Mouse (Mus musculus): ENCODE data around the gene Zmym6. TPM values are rescaled to one million over a fixed set of nuclear protein-coding genes. Genes with fewer than 3 reads are reported as not detected.
"Not testable (repeated sequence)": the region's sequence is repeated elsewhere in the genome, so short reads cannot be mapped to it uniquely, and the experiment has no call there.

Gene Zmym6
- polyA plus RNA-seq, 1 experiment from 2014 or later, result 28.7 TPM

DNA sequence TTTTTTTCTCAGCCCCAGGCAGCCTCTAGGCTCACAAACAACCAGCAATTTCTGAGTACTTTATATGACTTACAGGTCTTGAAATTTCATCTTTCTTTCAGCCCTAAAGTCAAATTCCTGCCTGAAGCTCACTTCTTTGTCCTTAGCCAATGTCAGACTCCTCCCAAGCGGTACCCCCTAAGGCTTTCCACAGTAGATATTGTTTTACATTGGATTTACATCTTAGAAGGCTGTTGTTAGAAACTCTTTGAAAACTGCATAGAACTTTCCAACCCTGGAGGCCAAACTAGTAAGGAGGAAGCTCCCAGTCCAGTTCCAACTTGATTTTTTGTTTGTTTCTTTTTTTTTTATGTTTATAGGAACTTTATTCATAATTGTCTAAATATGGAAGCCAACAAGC lies 13.1 kb upstream of the Zmym6 start:
- Histone ChIP-seq H3K4me3 (replicated peaks) (no peak overlapping the region), H3K36me3 (peaks cover 5% of the 10 kb centered on the region; the same call in 1 of the 2 replicates), H3K9me3 (peaks cover 5% of the 10 kb centered on the region; the same call in 1 of the 2 replicates), H3K9ac (replicated peaks) (no peak overlapping the region), H3K4me2 (no peak overlapping the region), H3K27ac (no peak overlapping the region), H3K4me1 (replicated peaks) (0 out of 2 replicates have a peak, but pooled peaks cover 7% of the 10 kb centered on the region), H3K27me3 (no peaks in the 10 kb centered on the region)
- no peak for ATAC-seq (ENCODE audit: insufficient number of reproducible peaks, insufficient read depth, low FRiP score, low TSS enrichment, low read depth)
- WGBS, result 48% methylated on average over 1 of the region's 1 CpGs

DNA sequence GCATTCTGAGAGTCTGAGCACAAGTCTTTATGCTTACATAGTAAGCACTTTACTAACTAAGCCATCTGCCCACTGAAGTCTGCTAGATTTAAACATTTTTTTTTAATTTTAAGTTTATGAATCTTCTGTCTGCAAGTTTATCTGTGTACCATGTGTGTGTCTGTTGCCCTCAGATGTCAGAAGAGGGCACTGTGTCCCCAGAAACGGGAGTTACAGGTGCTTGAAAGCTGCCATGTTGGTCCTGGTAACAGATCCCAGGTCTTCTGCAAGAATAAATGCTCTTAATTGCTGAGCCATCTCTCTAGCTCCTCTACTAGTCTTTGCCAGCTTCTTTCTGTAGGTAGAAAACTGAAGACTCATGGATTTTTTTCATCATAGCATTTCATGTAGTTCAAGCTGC lies 2.3 kb upstream of the Zmym6 start:
- no peak for ATAC-seq (ENCODE audit: insufficient number of reproducible peaks, insufficient read depth, low FRiP score, low TSS enrichment, low read depth)
- Histone ChIP-seq H3K4me1 (replicated peaks) (0 out of 2 replicates have a peak, but pooled peaks cover 4% of the 10 kb centered on the region), H3K9me3 (0 out of 2 replicates have a peak, but pooled peaks cover 4% of the 10 kb centered on the region), H3K4me3 (replicated peaks) (no peak overlapping the region), H3K4me2 (no peak overlapping the region), H3K27me3 (no peaks in the 10 kb centered on the region), H3K9ac (replicated peaks) (no peak overlapping the region), H3K27ac (no peak overlapping the region), H3K36me3 (no peaks in the 10 kb centered on the region)
- WGBS, result 71% methylated on average over 1 of the region's 1 CpGs

DNA sequence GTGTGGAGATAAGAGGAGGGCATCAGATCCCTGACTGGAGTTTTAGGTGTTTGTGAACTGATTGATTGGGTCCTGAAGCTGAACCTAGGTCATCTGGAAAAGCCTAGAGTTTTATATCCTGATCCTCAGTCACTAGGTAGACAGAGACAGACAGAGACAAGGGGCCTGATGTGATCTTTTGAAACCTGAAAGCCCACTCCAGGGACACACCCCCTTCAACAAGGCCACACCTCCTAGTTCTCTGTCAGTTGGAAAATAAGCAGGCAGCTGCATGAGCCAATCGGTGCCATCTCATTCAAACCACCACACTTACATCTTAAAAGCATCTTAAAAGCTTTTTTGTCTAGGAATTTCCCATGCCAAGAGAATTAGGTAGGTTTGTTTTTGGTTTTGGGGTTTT lies 3.6 kb downstream of the Zmym6 start:
- H3K36me3 ChIP-seq, result peaks cover 7% of the 10 kb centered on the region; the same call in 1 of the 2 replicates
- no peak overlapping the region for H3K27ac ChIP-seq
- H3K4me1 ChIP-seq (replicated peaks), result 0 out of 2 replicates have a peak, but pooled peaks cover 4% of the 10 kb centered on the region
- no peak overlapping the region for H3K4me3 ChIP-seq (replicated peaks)
- 38% methylated on average over 1 of the region's 1 CpGs for WGBS
- no peak overlapping the region for H3K4me2 ChIP-seq
- no peaks in the 10 kb centered on the region for H3K9me3 ChIP-seq
- H3K27me3 ChIP-seq, result no peaks in the 10 kb centered on the region
- no peak for ATAC-seq (ENCODE audit: insufficient number of reproducible peaks, insufficient read depth, low FRiP score, low TSS enrichment, low read depth)
- no peak overlapping the region for H3K9ac ChIP-seq (replicated peaks)

DNA sequence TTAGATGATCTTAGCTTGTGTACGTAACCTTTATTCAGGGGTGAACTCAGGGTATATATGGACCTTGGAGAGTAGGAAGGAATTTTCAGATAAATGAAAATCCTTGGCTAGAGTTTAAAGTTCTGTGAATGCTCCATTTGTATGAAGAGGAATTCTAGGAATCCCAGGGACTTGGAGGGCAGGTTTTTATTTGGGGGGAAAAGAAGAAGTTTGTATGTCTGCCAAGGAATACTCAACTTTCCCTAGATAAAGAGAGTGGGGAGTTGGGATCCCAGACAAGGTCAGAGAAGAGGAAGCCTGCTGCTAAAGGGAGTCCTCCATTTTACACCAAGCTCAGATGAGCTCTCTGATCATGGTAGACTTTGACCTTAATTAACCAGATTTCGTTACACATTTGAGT lies 5.9 kb downstream of the Zmym6 start:
- no peaks in the 10 kb centered on the region for H3K9me3 ChIP-seq
- H3K9ac ChIP-seq (replicated peaks), result no peak overlapping the region
- no peaks in the 10 kb centered on the region for H3K27me3 ChIP-seq
- WGBS, result 86% methylated on average over 2 of the region's 2 CpGs
- peaks cover 12% of the 10 kb centered on the region; the same call in 1 of the 2 replicates for H3K36me3 ChIP-seq
- H3K27ac ChIP-seq, result no peak overlapping the region
- H3K4me2 ChIP-seq, result no peak overlapping the region
- H3K4me1 ChIP-seq (replicated peaks), result no peaks in the 10 kb centered on the region
- no peak for ATAC-seq (ENCODE audit: insufficient number of reproducible peaks, insufficient read depth, low FRiP score, low TSS enrichment, low read depth)
- no peak overlapping the region for H3K4me3 ChIP-seq (replicated peaks)

DNA sequence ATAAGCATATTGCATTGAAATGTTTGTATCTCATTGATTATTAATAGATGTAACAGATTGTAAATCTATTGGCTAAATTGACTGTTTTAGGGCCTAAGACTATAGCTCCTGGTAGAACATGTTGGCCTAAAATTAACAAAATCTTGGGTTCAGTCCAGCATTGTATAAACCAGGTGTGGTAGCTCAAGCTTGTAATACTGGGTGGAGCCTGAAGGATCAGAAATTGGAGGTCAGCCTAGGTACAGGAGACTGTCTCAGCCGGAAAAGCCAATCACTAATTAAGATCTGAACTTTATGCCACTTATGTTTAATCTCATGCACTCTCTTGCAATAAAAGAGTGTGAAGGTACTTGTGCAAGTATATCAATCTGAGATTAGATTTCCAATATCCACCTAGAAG lies 8.6 kb downstream of the Zmym6 start:
- Histone ChIP-seq H3K9ac (replicated peaks) (no peak overlapping the region), H3K4me2 (no peak overlapping the region), H3K27me3 (no peaks in the 10 kb centered on the region), H3K4me3 (replicated peaks) (no peak overlapping the region), H3K9me3 (no peaks in the 10 kb centered on the region), H3K27ac (no peak overlapping the region), H3K4me1 (replicated peaks) (no peaks in the 10 kb centered on the region), H3K36me3 (peaks cover 32% of the 10 kb centered on the region)
- 88% methylated on average over 1 of the region's 1 CpGs for WGBS
- no peak for ATAC-seq (ENCODE audit: insufficient number of reproducible peaks, insufficient read depth, low FRiP score, low TSS enrichment, low read depth)

DNA sequence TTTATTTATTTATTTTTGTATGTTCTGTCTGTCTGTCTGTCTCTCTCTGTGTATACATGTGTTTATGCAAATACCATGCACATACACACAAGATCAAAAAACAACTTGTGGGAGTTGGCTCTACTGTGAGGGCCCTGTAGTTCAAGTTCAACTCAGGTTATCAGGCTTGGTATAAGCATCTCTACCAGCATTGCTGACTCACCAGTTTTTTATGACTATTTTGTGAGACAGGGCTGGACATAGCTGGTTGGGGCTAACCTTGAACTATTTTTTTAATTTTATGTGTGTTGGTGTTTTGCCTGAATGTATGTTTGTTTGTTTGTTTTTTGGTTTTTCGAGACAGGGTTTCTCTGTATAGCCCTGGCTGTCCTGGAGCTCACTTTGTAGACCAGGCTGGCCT lies 14.0 kb downstream of the Zmym6 start:
- H3K9me3 ChIP-seq, result no peaks in the 10 kb centered on the region
- no peak for ATAC-seq (ENCODE audit: insufficient number of reproducible peaks, insufficient read depth, low FRiP score, low TSS enrichment, low read depth)
- H3K4me3 ChIP-seq (replicated peaks), result no peak overlapping the region
- no peak overlapping the region for H3K4me2 ChIP-seq
- no peak overlapping the region for H3K27ac ChIP-seq
- no peak overlapping the region for H3K9ac ChIP-seq (replicated peaks)
- no peaks in the 10 kb centered on the region for H3K27me3 ChIP-seq
- 74% methylated on average over 1 of the region's 1 CpGs for WGBS
- H3K36me3 ChIP-seq, result peaks cover 56% of the 10 kb centered on the region
- H3K4me1 ChIP-seq (replicated peaks), result no peaks in the 10 kb centered on the region

DNA sequence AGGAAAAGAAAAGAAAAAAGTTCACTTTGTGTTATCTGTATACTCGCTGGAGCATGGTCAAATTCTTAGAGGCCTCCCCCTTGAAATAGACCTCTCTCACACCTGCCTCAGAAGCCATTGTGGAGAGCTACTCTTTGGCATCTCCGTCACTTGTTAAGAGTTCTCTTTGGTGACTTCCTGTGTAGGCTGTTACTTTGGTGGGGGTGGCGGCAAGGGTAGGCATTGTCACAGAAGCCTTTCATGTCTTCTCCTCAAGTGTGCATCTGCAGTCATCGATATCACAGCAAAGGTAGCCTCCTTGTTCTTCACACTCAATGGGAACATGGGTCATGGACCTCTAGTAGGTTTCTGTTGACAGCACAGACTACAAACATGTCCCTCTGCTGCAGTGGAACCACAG lies 17.9 kb downstream of the Zmym6 start:
- H3K4me2 ChIP-seq, result no peak overlapping the region
- H3K27me3 ChIP-seq, result no peaks in the 10 kb centered on the region
- WGBS, result 93% methylated on average over 4 of the region's 4 CpGs
- H3K4me1 ChIP-seq (replicated peaks), result no peaks in the 10 kb centered on the region
- no peaks in the 10 kb centered on the region for H3K9me3 ChIP-seq
- no peak overlapping the region for H3K4me3 ChIP-seq (replicated peaks)
- peaks cover 35% of the 10 kb centered on the region; the same call in 1 of the 2 replicates for H3K36me3 ChIP-seq
- H3K9ac ChIP-seq (replicated peaks), result no peak overlapping the region
- ATAC-seq (ENCODE audit: insufficient number of reproducible peaks, insufficient read depth, low FRiP score, low TSS enrichment, low read depth), result no peak
- H3K27ac ChIP-seq, result no peak overlapping the region

DNA sequence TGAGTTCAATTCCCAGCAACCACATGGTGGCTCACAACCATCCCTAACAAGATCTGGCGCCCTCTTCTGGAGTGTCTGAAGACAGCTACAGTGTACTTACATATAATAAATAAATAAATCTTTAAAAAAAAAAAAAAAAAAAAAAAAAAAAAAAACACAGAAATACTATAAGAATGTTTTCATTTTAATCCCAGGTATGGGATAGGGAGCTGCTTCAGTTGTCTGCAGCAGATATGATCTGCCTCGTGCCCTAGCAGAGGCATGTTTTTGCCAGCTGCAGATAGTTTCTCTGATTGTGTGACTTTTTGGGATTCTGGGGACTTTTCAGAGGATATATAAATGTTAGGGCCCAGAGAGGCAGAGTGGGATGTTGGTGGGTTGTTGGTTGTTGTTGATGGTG lies 22.4 kb downstream of the Zmym6 start:
- H3K4me1 ChIP-seq (replicated peaks); H3K9me3 ChIP-seq; ATAC-seq (ENCODE audit: insufficient number of reproducible peaks, insufficient read depth, low FRiP score, low TSS enrichment, low read depth); H3K9ac ChIP-seq (replicated peaks); H3K27me3 ChIP-seq; H3K27ac ChIP-seq; H3K4me3 ChIP-seq (replicated peaks); H3K4me2 ChIP-seq: not testable (repeated sequence)
- WGBS, result 100% methylated on average over 1 of the region's 2 CpGs
- peaks cover 21% of the 10 kb centered on the region; the same call in 1 of the 2 replicates for H3K36me3 ChIP-seq

DNA sequence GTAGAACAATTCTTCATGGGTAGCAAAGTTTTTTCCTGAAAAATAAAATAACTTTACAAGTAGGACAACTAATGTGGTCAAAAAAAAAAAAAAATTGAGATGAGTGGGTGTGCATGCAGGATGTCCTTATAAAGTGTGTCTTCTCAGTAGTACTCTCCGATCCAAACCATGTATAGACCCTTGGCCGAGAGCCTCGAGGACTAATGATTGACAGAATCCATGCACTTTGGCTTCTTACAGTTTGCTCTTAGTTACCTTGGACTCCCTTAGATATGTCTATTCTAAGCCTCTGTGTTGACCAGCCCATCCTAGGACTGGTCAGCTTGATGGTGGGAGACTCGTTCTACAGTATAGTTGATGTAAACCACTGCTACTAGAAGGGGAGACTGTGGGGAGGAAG lies 30.4 kb downstream of the Zmym6 start:
- WGBS, result 96% methylated on average over 4 of the region's 4 CpGs
- no peak overlapping the region for H3K4me3 ChIP-seq (replicated peaks)
- H3K27me3 ChIP-seq, result no peaks in the 10 kb centered on the region
- 0 out of 2 replicates have a peak, but pooled peaks cover 4% of the 10 kb centered on the region for H3K9me3 ChIP-seq
- H3K4me2 ChIP-seq, result no peak overlapping the region
- peaks cover 42% of the 10 kb centered on the region for H3K36me3 ChIP-seq
- no peak overlapping the region for H3K9ac ChIP-seq (replicated peaks)
- no peak overlapping the region for H3K27ac ChIP-seq
- no peak for ATAC-seq (ENCODE audit: insufficient number of reproducible peaks, insufficient read depth, low FRiP score, low TSS enrichment, low read depth)
- no peaks in the 10 kb centered on the region for H3K4me1 ChIP-seq (replicated peaks)

DNA sequence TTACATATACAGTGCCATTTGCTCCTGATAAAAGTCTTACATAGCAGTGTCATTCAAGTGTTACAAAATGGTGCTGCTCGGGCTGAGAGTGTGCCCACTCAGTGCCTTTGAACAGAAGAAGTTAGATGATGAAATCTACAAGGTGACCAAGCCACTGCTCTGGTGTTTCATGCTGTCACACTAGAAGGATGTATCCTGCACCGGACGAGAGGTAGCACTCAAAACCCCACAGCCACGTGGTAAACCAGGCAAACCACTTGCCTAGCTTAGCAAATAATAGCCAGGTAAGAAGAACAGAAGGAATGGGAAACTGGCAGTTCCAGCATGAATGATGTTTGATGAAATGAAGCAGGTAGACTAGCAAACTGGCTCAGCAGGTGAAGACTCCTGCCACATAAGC lies 33.4 kb downstream of the Zmym6 start:
- ATAC-seq (ENCODE audit: insufficient number of reproducible peaks, insufficient read depth, low FRiP score, low TSS enrichment, low read depth), result no peak
- Histone ChIP-seq H3K27ac (no peak overlapping the region), H3K27me3 (no peaks in the 10 kb centered on the region), H3K36me3 (peaks cover 43% of the 10 kb centered on the region), H3K9me3 (0 out of 2 replicates have a peak, but pooled peaks cover 4% of the 10 kb centered on the region), H3K4me3 (replicated peaks) (no peak overlapping the region), H3K9ac (replicated peaks) (no peak overlapping the region), H3K4me2 (no peak overlapping the region), H3K4me1 (replicated peaks) (no peaks in the 10 kb centered on the region)
- WGBS, result 76% methylated on average over 4 of the region's 4 CpGs

DNA sequence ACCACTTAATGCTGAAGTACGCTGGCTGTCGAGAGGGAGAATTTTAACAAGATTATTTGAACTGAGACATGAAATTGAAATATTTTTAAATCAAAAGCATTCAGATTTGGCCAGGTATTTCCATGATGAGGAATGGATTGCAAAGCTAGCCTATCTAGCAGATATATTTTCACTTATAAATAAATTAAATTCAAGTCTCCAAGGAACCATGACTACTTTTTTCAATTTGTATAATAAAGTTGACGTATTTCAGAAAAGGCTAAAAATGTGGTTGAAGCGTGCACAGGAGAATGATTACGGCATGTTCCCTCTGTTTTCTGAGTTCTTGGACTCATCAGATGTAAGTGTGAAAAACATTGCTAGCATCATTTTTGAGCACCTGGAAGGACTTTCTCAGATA lies 46.2 kb downstream of the Zmym6 start, which contains the start of gene Tmem35b:
Gene Tmem35b, plus strand, starts transcription at position 301 of the 400 bp plus-strand sequence.
- H3K27ac ChIP-seq, result no peak within 1 kb of the TSS
- peaks cover 9% of the 10 kb centered on the region for H3K4me1 ChIP-seq (replicated peaks)
- no peak for ATAC-seq (ENCODE audit: insufficient number of reproducible peaks, insufficient read depth, low FRiP score, low TSS enrichment, low read depth)
- no peaks in the 10 kb centered on the region for H3K9me3 ChIP-seq
- H3K36me3 ChIP-seq, result peaks cover 12% of the 10 kb centered on the region
- no peak within 1 kb of the TSS for H3K4me3 ChIP-seq (replicated peaks)
- no peaks in the 10 kb centered on the region for H3K27me3 ChIP-seq
- 95% methylated on average over 5 of the region's 5 CpGs for WGBS
- H3K4me2 ChIP-seq, result no peak within 1 kb of the TSS
- H3K9ac ChIP-seq (replicated peaks), result no peak within 1 kb of the TSS

DNA sequence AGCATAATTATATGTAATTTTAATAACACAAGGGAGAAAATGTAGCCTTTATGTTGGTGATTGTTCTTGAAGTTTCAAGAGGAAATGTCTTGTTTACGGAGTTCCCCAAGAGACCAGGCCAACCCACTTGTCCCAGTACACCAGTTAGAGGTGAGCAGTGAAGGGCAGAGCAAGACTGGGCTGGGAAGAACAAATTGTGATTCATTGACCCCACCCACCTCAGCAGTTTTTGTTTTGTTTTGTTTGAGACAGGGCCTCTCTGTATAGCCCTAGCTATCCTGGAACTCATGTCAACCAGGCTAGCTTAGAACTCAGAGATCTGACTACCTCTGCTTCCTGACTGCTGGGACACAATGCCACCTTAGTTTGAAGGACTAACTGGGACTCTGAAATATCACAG lies 47.1 kb downstream of the Zmym6 start:
- 91% methylated on average over 1 of the region's 1 CpGs for WGBS
- Histone ChIP-seq H3K9me3 (no peaks in the 10 kb centered on the region), H3K4me1 (replicated peaks) (peaks cover 9% of the 10 kb centered on the region), H3K36me3 (peaks cover 20% of the 10 kb centered on the region), H3K4me2 (no peak overlapping the region), H3K27ac (no peak overlapping the region), H3K9ac (replicated peaks) (no peak overlapping the region), H3K4me3 (replicated peaks) (no peak overlapping the region), H3K27me3 (no peaks in the 10 kb centered on the region)
- ATAC-seq (ENCODE audit: insufficient number of reproducible peaks, insufficient read depth, low FRiP score, low TSS enrichment, low read depth), result no peak

Data from limb, embryonic 12.5 days (tissue).